Mouse (Mus musculus): ENCODE data around the gene Ugt1a1.
A peak's percentile ranks its signal among the peaks of the same experiment; 100 is the strongest.
"Not testable (repeated sequence)": the region's sequence is repeated elsewhere in the genome, so short reads cannot be mapped to it uniquely, and the experiment has no call there.

Ugt1a1 gene

GRCm38 (mm10) chr1:88211812-88212211 lies at the start of gene Ugt1a1:
Gene Ugt1a1 (plus strand): TSS chr1:88211959.
- DNase-seq (ENCODE audit: low spot score in 2 of 2) = no peak

GRCm38 (mm10) chr1:88165711-88166110 lies 46.0 kb upstream of the Ugt1a1 start, which contains the start of gene Ugt1a5:
Gene Ugt1a5 (plus strand): TSS chr1:88166012.
- DNase-seq (ENCODE audit: low spot score in 2 of 2) = no peak

GRCm38 (mm10) chr1:88172190-88172589 lies 39.6 kb upstream of the Ugt1a1 start:
- DNase-seq (ENCODE audit: low spot score in 2 of 2) = not testable (repeated sequence)

DNA sequence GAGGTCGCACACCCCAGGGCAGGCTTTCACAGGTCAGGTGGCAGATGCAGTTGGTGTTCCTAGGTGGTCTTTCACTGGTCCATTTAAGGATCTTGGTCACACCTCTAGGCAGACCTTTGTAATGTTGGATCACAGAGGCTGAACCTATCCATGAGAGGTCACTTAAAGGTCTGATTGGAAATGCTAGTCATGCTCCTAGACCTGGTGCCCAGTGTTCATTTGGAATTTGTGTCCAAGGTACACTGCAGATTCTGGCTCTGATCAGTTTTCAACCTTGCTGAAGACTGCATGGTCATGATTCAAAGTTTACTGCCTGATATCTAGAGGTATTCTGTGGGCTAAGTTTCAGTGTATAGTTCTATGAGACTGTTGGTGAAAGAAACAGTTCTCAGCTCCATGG lies 32.1 kb upstream of the Ugt1a1 start:
- no peak for DNase-seq (ENCODE audit: low spot score in 2 of 2)

DNA sequence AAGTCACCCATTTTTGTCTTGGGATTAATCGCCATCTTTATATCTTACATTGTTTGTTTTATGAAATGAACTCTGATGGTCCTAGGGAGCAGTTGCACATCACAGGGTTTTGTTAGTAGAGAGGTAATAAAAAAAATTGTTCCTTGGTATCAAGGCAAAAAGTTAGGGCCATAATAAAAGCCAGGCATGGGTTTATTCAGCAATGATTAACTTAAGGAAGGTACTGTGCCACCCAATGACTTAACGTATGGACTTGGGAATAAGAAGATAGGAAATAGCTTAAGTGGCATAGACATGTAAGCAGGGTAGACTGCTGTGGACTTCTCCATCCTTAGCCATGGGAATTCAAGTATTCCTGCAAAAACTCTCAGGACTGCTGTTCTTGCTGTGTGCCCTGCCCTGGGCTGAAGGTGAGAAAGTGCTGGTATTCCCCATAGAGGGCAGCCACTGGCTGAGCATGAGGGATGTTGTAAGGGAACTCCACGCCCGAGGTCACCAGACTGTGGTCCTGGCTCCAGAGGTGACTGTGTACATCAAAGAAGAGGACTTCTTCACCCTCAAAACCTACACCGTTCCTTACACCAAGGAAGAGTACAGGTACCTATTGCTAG lies 25.3 kb upstream of the Ugt1a1 start:
- no peak for DNase-seq (ENCODE audit: low spot score in 2 of 2)

DNA sequence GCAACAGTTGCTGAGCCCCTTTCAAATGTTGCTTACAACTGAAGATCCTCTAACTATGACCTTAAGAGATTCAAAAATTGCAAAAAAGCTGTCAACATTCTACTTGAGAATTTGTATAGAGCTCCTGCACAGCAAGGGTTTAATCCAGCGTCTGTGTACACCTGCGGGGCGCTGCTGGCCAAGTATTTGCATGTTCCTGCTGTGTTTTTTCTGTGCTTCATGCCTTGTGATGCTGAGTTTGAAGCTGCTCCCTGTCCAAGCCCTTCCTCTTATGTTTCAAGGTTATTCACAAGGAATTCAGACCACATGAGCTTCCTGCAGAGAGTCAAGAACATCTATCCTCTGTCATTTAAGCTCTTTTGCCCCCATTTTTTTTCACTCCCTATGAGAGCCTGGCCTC lies 19.6 kb upstream of the Ugt1a1 start:
- DNase-seq (ENCODE audit: low spot score in 2 of 2) = no peak

DNA sequence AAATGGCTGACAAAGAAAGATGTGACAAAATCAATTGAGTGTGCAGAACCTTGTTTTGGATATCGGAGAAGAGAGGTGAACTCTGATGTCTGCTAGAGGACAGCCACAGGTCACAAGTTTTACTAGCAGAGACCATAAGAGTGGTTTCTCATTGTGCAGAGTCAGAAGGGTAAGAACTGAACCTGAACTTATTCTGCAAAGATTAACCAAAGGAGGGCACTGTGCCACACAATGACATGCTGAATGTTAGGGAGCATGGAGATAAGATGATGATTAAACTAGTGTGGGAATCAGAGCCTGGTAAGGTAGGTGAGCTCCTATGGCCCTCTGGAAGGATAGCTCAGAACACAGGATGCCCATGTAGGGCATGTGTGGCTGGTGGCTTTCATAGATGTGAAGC lies 16.1 kb upstream of the Ugt1a1 start:
- DNase-seq (ENCODE audit: low spot score in 2 of 2) = no peak

GRCm38 (mm10) chr1:88197443-88197842 lies 14.3 kb upstream of the Ugt1a1 start:
- no peak for DNase-seq (ENCODE audit: low spot score in 2 of 2)

DNA sequence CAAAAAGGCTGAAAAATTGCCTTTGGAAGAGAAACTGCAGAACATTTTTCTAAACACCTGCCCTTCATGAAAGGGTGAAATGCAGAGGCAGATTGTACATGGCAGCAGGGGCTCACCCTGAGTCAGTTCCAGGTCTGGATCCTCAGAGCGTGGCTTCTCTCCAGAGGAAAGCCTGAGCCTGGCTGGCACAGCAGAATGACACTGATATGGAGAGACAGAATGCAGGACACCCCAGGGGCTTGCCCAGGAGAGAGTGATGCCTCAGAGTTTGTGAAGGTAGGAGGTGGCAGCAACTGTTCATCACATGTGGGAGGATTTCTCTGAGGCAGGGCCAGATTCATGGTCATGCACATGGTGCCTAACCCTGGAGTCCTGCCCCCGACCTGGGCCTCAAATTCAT lies 11.8 kb upstream of the Ugt1a1 start:
- no peak for DNase-seq (ENCODE audit: low spot score in 2 of 2)

DNA sequence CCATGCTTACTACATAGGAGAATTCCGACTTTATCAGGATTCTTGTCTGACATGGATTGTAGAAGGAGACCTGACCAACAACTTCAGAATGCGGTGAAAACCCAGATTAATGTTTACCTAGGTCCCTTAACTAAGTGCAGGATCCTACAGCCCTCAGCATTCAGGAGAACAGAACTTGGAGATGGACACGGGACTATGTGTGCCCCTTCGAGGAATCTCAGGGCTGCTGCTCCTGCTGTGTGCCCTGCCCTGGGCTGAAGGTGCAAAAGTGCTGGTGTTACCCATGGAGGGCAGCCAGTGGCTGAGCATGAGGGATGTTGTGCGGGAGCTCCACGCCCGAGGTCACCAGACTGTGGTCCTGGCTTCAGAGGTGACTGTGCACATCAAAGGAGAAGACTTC lies 11.3 kb upstream of the Ugt1a1 start, which contains the start of gene Ugt1a2:
TSS of gene Ugt1a2 (plus strand) at position 146 of the 400 bp plus-strand sequence.
- no peak for DNase-seq (ENCODE audit: low spot score in 2 of 2)

DNA sequence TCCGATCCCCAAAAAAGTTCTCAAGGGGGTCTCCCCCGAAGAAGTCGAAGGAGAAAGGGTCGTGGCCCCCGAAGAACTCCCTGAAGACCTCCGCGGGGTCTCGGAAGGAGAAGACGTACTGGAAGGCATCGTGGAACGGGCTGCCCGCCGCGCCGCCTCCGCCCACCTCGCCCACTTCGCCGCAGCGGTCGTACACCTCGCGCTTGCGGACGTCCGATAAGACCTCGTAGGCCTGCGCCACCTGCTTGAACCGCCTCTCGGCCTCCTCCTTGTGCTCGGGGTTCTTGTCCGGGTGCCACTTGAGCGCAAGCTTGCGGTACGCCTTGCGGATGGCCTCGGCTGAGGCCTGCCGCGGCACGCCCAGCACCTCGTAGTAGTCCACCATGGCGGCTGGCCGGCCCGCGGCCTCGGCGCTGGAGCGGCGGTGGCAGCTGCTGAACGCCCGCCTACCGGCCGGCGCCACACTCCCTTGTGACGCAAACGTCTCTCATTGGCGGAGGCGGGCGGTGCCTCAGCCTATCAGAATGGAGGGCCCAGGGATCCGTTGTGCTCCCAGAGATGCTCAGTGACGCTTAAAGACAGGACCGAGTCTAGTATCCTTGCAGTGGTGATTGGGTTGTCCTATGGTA lies 6.4 kb upstream of the Ugt1a1 start, which contains the start of gene Dnajb3:
TSS of gene Dnajb3 (minus strand) at position 489 of the 629 bp plus-strand sequence.
- DNase-seq (ENCODE audit: low spot score in 2 of 2) = peak; percentile 56 to 82

GRCm38 (mm10) chr1:88206843-88207479 lies 4.8 kb upstream of the Ugt1a1 start:
- DNase-seq (ENCODE audit: low spot score in 2 of 2) = no peak

GRCm38 (mm10) chr1:88212341-88213045 lies 734 bp downstream of the Ugt1a1 start:
- DNase-seq (ENCODE audit: low spot score in 2 of 2) = no peak

DNA sequence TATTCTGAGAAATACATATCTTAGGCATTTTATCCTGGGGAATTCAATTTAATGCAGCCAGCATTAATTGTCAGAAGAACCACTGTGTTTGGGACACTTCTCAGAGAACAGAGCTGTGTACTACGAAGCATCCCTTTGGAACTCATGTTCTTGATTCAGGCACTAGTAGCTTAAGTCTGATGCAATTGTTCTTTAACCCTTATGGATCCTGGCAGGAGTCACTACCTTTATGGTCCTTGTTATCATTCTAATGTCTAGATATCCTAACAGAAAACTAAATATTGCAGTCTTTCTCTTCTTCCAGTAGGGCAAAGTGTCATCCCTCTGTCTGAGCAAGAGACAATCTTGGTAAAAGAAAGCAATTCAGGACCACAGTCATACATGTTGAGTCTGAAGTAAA lies 1.3 kb downstream of the Ugt1a1 start:
- DNase-seq (ENCODE audit: low spot score in 2 of 2) = no peak

DNA sequence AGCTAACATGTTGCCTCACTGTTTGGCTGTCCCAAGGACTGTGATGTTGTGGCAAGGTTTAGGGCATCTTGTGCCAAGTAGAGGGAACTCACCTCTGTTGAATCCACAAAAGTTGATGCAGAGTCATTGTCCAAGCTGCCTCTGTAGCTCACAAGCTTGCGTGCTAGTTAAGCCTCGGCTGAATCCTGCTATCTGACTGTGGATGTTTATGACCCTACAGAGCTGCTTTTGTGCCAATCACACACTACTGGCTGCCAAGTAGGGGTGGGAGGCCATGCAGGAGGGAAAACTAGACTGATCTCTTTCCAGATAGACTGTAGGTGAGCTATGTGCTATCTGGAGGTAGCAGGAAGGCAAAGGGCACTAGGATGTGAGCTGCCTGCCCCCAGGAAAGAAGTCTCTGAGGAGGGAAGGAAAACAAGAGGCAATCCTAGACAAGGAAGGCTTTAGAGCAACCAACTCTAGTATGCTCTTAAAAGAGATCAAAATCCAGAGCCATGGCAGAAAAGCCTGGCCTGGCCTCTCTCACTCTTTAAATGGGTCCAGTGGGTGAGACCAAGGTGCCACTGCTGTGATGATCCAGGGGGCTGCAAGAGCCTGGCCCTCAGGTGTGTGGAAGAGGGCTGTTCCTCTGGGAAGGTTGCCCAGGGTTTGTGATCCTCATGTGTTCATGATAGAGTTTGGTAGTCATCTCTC lies 2.2 kb downstream of the Ugt1a1 start:
- no peak for DNase-seq (ENCODE audit: low spot score in 2 of 2)

- DNase-seq (ENCODE audit: low spot score in 2 of 2) = no peak
These were observed 2.7 kb downstream of the Ugt1a1 start for GRCm38 (mm10) chr1:88214462-88214952.

GRCm38 (mm10) chr1:88215466-88216380 lies 4.0 kb downstream of the Ugt1a1 start:
- no peak for DNase-seq (ENCODE audit: low spot score in 2 of 2)

DNA sequence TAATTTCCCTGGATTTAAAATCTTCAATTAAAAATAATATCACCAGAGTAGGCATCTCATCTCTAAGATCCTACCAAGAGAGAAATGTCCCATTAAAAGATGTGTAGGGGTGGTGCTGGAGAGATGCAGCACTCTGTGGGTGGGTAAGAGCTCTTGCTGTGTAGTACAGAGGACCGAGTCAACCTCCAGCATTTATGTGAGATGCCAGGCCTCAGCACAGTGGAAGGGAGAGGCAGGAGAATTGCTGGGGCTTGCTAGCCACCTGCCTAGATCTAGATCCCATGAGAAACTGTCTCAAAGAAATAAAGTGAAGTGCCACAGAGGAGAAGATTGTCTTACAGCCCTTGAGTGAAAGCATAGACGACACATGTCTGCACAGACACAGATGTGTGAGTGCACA lies 4.8 kb downstream of the Ugt1a1 start:
- DNase-seq (ENCODE audit: low spot score in 2 of 2) = no peak

- DNase-seq (ENCODE audit: low spot score in 2 of 2) = no peak
These were observed 5.4 kb downstream of the Ugt1a1 start for GRCm38 (mm10) chr1:88217144-88217543.

- DNase-seq (ENCODE audit: low spot score in 2 of 2) = no peak
These were observed 5.8 kb downstream of the Ugt1a1 start for GRCm38 (mm10) chr1:88217576-88217975.

Data from left cerebral cortex, adult 9 months (tissue).